Mouse (Mus musculus) ovary, adult 18-20 months (tissue): ENCODE measurements around the gene Dgcr2.

ENCODE experiments used
- DNase-seq: peaks from one replicate; pipeline ENCODE4 v3.0.0; 2022; ENCODE audit warnings: low spot score, mixed read lengths

The Dgcr2 gene

DNA sequence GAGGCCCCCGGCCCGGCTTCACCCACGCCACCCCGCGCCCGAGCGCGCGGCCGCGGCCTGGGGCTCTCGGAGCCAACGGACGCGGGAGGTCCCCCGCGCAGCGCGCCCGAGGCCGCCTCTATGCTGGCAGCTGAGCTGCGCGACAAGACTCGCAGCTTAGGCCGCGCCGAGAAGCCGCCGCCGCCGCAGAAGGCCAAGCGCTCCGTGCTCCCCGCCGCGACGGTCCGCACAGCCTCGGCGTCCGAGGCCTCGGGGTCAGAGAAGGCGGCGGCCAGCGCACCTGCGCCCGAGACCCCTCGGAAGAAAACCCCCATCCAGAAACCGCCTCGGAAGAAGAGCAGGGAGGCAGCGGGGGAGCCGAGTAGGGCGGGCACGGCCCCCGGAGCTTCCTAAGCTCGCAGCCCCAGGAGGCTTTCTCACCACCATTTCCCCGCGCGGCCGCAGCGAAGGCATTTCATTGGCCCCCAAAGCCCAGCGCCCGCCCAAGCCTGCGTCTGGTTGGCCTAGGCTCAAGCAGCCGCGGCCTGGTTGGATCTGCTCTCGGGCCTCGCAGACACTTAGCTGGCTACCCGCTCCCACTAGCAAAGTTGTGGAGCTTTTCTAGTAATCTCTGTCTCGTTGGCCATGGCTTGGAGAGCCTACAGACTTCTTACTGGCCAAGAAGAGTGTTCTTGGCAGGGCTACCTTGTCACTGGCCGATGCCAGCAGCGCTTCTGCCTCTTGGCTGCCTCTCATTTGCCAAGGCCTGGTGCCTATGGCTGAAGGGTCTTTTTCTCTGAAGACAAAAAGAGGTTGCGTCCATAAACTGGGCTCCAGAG lies 91.0 kb downstream of the Dgcr2 start:
- peak; percentile 68 for DNase-seq

- no peak for DNase-seq
Measured at GRCm38 (mm10) chr16:17806581-17807191, 91.7 kb downstream of the Dgcr2 start.

DNA sequence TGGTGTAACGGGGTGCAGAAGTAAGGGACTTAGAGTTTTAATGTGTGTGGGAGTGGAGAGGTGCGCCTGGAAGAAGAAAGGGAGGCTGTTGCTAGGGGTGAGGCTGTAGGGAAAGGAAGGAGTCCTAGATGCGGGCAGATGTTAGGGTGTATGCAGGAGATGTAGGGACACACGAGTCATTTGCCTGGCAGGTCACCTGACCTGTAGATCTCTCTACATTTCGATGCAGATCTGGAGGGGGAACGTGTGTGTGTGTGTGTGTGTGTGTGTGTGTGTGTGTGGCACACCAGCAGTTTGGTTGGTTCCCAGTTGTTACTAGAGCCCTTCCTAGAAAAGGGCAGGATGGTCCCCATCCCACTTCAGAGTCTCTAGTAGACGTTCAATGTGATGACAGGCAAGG lies 93.4 kb downstream of the Dgcr2 start:
- DNase-seq = no peak

- no peak for DNase-seq
Measured at GRCm38 (mm10) chr16:17804449-17804912, 93.9 kb downstream of the Dgcr2 start.

- no peak for DNase-seq
Measured at GRCm38 (mm10) chr16:17803675-17804448, 94.5 kb downstream of the Dgcr2 start.

- DNase-seq = no peak
Measured at GRCm38 (mm10) chr16:17802839-17803674, 95.3 kb downstream of the Dgcr2 start.

- no peak for DNase-seq
Measured at GRCm38 (mm10) chr16:17802456-17802838, 95.9 kb downstream of the Dgcr2 start.

GRCm38 (mm10) chr16:17801777-17802455 lies 96.4 kb downstream of the Dgcr2 start:
- DNase-seq = no peak

DNA sequence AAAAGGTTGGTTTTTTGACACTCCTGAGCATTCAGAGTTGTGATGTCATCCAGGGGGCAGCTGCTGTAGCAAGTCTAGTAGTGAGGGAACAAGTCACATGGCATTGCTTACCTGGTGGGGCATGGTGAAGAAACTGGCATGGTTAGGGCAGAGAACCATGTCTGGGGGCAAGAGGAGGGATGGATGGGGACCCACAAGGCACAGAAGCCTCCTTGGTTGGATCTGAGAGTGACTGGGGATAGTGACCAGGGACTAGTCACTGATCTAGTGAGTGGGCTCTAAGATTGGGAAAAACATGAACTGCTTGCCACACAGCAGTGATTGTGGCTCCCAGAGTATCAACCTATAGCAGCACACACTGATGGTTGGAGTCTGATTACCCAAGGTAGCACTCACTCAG lies 98.8 kb downstream of the Dgcr2 start:
- DNase-seq = no peak

GRCm38 (mm10) chr16:17798321-17799180 lies 99.8 kb downstream of the Dgcr2 start:
- no peak for DNase-seq

DNA sequence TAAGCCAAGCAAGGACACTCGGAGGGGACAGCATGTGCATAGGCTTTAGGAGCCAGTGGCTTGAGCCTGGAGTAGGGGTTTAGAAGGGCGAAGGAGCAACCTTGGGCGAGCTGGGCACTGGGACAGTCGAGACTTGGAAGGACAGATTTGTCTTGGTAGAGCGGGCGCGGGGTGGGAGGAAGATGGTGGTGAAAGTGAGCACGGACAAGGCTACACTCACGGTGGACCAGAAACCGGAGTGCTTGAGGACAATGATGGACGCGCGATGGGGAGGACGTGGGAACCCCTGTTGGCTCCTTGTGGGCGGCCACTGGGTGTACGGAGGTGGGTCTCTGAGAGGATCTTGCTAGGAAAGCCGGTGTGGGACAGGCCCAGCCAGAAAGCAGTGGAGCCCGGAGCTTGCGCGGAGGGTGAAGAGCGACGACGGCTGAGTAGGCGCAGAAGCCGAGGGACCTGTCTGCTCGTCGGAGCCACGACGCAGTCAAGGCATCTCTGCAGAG lies 100.5 kb downstream of the Dgcr2 start:
- DNase-seq = no peak

DNA sequence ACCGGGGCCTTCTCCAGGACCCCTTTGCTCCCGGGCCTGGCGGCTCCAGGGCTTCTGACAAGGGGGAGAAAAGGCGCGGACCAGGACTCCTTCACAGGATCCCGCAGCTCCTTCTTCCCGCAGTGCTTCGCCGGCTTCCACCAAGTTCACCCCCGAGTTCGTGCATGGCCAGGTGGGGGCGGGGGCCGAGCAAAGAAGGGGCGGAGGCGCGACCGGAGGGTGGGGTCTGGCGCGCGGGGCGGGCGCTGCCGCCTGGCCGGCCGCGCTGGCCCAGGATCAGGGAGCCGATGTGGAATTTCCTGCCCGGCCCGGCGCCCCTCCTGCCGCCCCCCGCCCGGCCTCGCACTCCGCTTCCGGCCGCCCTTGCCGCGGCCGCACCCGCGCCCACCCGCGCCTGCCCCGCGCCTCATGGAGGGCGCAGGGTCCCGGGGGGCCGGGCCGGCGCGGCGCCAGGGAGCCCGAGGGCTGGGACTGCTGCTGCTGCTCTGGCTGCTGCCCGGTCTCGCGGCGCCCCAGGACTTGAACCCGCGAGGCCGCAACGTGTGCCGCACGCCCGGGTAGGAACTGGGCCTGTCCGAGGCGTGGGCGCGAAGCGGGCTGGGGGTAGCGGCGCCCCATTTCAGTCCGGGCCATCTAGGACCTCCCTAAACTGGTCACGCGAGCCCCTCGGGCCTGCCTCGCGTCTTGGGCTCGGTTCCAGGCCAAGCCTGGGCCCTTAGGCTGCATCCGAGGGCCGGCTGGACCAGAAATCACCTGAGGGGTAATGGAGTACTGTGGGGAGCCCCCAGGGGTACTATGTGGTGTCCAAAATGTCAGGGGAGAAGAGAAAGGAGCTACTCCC lies 101.2 kb downstream of the Dgcr2 start, which contains the start of gene Scarf2:
Gene Scarf2 (plus strand): TSS at position 312 of the 841 bp plus-strand sequence.
- peak; percentile 21 for DNase-seq

GRCm38 (mm10) chr16:17796519-17796918 lies 101.8 kb downstream of the Dgcr2 start:
- DNase-seq = no peak

GRCm38 (mm10) chr16:17795643-17796042 lies 102.7 kb downstream of the Dgcr2 start:
- DNase-seq = no peak

DNA sequence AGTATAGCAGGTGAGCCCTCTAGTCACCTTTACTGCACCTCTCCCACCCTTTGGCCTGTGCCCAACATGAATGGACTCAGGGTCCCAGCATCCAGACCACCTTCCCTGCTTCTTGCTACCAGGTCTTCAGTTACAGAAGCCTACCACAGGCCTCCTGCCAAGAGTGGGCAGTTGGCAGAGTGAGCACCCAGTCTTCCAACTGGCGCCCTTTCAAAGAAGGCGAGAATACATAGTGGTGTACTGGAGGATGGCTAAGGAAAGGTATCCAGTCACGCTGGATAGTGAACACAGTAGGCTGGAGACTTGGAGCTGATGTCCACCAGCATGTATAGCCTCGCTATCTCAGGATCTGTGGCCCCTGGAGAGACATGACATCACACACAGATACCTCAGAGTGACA lies 104.3 kb downstream of the Dgcr2 start:
- DNase-seq = no peak

DNA sequence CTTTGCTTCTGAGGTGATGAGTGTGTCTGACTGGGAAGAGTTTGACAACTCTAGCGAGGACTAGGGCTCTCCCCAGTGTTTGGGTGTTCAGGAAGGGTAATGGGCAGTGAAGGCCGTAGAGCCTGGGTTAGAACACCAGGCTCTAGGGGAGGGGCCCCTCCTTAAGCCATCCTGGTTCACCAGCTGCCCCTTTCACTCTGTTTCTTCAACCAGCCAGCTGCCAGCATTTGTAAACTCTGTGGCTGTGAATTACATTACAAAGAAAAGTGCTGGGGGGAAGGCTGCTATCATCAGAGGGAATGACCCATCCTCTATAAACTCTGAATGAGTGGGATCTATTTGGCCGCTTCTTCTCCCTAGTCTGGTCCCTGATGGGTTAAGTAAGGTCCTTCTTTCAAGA lies 105.6 kb downstream of the Dgcr2 start:
- no peak for DNase-seq
